Mouse (Mus musculus) left cerebral cortex, postnatal 14 days (tissue): ENCODE data around the gene Slc16a14. TPM values are rescaled to one million over a fixed set of nuclear protein-coding genes. Genes with fewer than 3 reads are reported as not detected.
"Not testable (repeated sequence)": the region's sequence is repeated elsewhere in the genome, so short reads cannot be mapped to it uniquely, and the experiment has no call there.

Experiments used
- DNase-seq, 2 experiments: peaks; one replicate each; pipeline ENCODE4 v3.0.0; 2021 to 2022; ENCODE audit warnings: low spot score in 2 of 2, mixed read lengths in 1 of 2
- intact Hi-C: fragments of 180-260 bp; cut with DNase I; formaldehyde crosslinking; loops from one replicate; pipeline ENCODE4 v1.15.1; 2025
- long read RNA-seq, 2 experiments: library from polyadenylated mRNA; stranded (forward); transcript quantifications; one replicate each; pipeline ENCODE4 v2.0.0; 2021
- total RNA-seq, 2 experiments: library from RNA; stranded (reverse); gene quantifications; 2 replicates each; pipeline ENCODE4 v1.2.3; 2021

Gene Slc16a14
- total RNA-seq: 10 to 100 TPM; 26.0 to 29.7 TPM
- long read RNA-seq, experiment 1, partial matches to known transcripts: 0 of 2 reads
- long read RNA-seq, experiment 1, other reads (novel, unspliced or antisense): 1 of 2 reads
- long read RNA-seq, experiment 2, partial matches to known transcripts: 0 of 7 reads
- long read RNA-seq, experiment 2, other reads (novel, unspliced or antisense): 5 of 7 reads

DNA sequence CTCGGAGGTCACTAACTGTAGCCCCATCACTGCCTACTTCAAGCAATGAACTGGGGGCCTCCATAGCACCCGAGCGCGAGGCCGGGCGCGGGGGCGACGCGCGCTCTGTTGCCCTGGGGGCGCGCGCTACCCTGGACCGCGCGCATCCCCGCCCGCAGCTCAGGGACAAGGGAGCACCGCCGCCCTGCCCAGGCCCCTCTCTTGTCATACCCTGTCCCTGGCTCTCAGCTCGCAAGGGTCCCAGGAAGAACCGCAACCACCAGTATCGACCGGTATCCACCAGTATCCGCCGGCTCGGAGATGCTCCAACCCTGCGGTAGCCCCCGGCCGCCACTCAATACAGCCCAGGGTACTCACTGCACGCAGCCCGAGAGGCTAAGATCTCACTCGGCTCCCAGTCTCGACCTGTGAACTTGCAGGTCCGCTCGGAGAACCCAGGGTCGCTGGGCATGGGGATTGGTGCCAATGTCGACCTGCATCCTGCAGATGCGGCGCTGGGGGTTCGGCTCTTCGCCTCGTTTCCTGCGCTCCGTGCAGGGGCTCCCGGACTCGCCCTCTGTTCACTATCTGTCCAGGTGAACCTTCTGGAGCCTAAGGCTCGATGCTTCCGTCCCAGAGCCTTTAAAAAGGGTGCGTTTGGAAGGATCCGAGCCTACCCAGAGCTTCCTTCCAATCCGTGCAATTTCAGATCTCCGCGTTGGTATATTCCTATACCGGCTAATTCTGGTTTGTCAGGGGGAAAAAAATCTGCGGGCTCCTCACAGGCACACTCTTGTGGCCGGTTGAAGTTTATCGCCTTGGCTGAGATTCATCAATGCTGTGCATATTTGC is at the start of gene Slc16a14:
TSS of gene Slc16a14 (minus strand) at position 632 of the 831 bp plus-strand sequence.
- DNase-seq: peak; percentile 69 to 92
- intact Hi-C loops: no loop called here

GRCm38 (mm10) chr1:84961779-84962178 is 26.8 kb upstream of the Slc16a14 start:
- intact Hi-C loops, DNase-seq: not testable (repeated sequence)

- intact Hi-C loops, DNase-seq: not testable (repeated sequence)
Measured at GRCm38 (mm10) chr1:84957713-84958112, 22.8 kb upstream of the Slc16a14 start.

DNA sequence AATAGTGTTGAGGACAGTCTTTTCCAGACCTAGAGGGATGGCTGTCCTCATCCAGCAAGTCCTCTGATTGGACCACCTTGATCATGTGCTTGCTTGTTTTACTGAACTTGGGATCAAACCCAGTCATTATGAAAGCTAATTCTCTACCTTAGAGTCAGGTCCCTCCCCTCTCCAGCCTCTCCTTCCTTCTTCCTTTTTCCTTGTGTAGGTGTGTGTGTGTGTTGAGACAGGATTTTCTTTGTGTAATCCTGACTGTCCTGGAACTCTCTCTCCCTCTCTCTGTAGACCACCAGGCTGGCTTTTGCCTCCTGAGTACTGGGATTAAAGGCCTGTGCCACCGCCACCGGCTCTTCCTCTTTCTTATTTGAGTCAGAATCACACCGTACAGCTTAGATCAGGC is 21.8 kb upstream of the Slc16a14 start:
- intact Hi-C loops: not testable (repeated sequence)

GRCm38 (mm10) chr1:84952456-84953181 is 17.7 kb upstream of the Slc16a14 start:
- intact Hi-C loops: no loop called here
- DNase-seq: peak in 1 of 2 experiments; percentile 1

More for the DNA sequence above, 21.8 kb upstream of the Slc16a14 start:
- not testable (repeated sequence) for DNase-seq

DNA sequence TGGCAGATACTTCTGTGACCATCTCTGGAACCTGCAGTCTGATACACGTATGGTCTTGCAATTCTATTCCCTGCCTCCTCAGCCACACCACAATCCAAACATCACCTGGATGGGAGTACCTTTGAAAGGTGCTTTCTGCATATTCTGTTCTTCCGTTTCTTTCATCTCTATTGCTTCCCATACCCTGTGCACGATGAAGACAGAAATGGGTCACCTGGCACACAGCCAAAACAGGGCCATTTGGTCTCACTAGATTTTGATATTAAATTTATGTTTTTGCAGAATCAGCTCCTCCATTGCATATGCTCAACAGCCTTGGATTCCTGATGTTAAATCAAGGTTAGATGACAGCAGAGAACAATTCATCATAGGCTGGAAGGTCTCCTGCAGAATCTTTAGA is 16.6 kb upstream of the Slc16a14 start:
- intact Hi-C loops: no loop called here
- peak in 1 of 2 experiments; percentile 0 for DNase-seq

- intact Hi-C loops: no loop called here
- DNase-seq: no peak
Measured at GRCm38 (mm10) chr1:84947390-84947789, 12.5 kb upstream of the Slc16a14 start.

- DNase-seq: no peak
- intact Hi-C loops: no loop called here
Measured at GRCm38 (mm10) chr1:84945950-84946349, 11.0 kb upstream of the Slc16a14 start.

- intact Hi-C loops: no loop called here
- no peak for DNase-seq
Measured at GRCm38 (mm10) chr1:84943549-84943948, 8.6 kb upstream of the Slc16a14 start.

DNA sequence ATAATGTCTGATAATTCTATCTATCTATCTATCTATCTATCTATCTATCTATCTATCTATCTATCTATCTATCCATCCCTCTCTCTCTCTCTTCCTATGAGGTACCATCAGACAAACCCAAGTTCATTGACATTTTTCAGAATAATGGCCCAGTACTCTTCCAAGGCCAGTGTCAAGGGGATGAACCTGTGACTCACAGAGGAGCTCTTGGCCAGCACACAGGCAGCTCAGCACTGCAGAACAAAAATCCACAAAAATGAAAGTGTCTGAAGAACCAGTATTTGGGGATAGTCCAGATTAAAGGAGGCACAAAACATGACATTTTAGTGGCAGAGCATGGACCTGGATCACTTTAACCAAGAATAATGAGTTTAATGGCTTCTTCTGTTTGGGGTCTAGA is 7.7 kb upstream of the Slc16a14 start:
- DNase-seq: no peak
- intact Hi-C loops: no loop called here

DNA sequence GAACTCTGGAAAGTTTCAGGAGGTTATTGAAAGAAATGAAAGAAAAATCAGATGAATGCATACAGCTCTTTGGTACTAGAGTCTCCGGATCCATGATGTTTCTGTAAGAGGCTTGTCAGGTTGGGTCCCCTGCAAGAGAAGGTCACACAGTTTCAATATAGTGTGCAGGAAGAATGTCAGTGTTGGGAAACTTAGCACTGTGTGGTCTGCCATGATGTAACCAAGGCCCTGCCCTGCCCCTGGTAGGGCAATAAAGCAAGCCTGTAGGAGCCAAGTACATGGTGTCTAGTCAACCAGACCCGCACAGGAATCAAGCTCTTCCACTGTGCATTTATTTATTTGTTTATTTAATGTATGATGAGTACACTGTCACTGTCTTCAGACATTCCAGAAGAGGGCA is 5.4 kb upstream of the Slc16a14 start:
- no peak for DNase-seq
- intact Hi-C loops: no loop called here

DNA sequence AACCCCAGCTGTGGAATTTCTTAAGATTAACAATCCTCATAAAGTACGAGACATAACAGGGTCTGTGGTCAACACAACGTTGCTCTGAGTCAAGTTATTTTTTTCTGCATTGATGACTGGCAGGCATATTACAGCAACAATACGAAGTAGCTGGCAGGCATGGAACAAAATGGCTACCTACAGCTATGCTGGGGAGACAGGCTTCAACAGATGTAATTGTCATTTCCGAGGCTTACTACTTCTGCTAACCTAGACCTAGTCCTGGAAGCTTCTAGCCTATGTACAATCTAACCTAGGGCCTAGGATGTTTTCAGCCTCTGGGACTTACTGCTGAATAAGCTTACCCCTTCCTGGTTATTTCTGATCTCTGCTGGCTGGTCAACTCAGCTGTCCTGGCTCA is 4.5 kb upstream of the Slc16a14 start:
- intact Hi-C loops: no loop called here
- DNase-seq: no peak

GRCm38 (mm10) chr1:84936716-84937510 is 2.0 kb upstream of the Slc16a14 start:
- DNase-seq: no peak
- intact Hi-C loops: no loop called here

DNA sequence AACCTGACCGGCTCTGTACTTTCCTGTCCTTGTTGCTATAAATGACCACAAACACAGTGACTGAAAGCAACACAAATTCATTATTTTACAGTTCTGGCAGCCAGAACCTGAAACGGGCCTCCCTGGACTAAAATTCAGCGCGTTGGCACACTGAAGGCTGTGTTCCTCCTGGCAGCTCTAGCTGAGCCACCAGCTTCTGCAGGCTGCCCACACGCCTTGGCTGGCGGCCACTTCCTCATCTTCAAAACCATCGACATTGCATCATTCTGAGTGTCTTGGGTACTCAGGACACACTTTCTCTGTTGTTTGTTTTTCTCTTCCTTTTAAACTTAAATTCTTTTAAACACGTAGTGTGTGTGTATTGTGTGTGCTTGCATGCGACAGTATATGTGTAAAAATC is 734 bp upstream of the Slc16a14 start:
- intact Hi-C loops: no loop called here
- peak; percentile 88 to 93 for DNase-seq

DNA sequence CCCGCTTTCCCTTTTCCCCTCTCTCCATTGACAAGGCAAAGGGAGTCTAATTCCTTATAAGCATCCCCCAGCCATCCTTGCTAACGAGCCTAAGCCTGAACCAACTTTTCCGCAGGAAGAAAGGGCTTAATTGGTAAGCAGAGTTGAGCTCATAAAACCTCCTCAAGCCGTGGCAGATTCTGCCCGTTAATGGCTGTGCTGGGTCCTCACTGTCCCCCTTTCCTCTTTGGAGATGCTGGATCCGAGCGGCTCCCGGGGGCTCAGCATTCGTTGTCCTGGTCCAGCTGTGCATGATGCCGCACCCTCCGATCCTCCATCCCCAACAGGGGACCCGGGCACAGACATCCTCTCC is 807 bp downstream of the Slc16a14 start:
- intact Hi-C loops: no loop called here
- peak in 1 of 2 experiments; percentile 42 for DNase-seq

DNA sequence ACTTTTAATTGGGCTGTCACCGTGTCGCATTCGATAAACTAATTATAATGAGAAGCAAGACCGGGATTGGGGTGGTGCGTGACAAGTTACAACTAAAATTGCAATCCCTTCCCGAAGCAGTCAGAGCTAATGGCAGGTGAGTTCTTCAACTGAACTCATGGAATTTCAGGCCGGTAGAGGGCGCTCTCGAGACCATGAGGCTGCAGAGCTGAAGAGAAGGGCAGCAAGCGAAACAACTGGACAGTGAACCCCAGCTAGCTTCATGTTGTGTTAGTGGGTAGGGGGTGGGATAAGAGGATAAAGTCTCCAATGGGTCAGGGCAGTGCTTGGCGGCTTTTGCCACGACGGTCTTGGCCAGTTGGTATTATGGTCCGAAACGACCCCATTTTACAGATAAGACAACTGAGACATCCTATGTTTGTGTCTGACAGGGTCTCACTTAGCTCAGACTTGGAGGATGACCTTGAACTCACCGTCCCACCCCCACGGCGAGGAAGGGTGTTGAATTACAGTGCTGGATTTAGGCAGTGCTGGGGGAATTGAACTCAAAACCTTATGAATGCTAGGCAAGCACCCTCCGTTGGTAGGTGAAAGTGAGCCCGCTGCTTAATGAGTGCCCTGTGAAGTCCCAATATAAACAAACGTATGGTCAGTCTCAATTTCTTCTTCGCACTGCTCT is 1.3 kb downstream of the Slc16a14 start:
- intact Hi-C loops: no loop called here
- peak; percentile 85 to 93 for DNase-seq

DNA sequence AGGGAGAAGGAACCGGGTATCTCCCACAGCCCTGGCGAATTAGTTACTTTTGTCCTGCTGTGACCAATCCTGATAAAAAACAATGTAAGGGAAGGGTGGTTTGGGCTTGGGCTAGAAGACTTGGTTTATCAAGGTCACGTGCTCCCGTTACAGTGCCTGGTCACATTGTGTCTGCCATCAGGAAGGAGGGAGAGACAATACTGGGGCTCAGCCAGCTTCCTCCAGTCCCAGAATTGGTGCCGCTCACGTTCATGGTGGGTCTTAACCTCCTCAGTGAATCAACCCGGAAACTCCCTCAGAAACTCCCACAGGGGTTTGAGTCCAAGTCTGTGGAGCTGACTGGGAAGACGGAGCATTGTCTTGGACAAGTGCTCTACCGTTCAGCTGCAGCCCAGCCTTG is 9.3 kb downstream of the Slc16a14 start:
- intact Hi-C loops: loop anchor here (1.0 kb wide), 1 partner anchor 8 kb away; no protein-coding TSS in a partner anchor
- DNase-seq: no peak

- no peak for DNase-seq
- intact Hi-C loops: no loop called here
Measured at GRCm38 (mm10) chr1:84924134-84924533, 10.8 kb downstream of the Slc16a14 start.

DNA sequence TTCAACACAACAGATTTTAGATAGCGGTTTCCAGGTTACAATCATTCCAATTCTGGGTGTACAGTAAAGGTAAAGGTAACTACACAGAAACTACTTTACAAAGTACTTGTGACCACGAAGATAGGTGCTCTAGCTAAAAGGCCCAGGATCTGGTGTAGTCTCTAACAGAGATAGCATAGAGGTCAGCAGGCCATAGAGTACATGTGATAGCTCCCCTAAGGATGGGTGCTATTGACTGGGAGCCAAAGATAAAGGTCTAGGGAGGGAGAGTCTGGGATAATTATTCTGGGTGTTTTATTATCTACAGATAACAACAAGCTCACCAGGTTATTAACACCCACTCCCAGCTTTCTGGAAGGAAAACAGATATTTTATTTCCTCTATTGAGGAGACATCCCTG is 11.5 kb downstream of the Slc16a14 start:
- DNase-seq: no peak
- intact Hi-C loops: no loop called here
